Mouse (Mus musculus) cerebellum, adult 2 months (tissue): ENCODE results near the gene Gpx6. TPM values are rescaled to one million over a fixed set of nuclear protein-coding genes. Genes with fewer than 3 reads are reported as not detected.

ENCODE experiments used
- DNase-seq, 2 experiments: peaks; one replicate each; pipeline ENCODE4 v3.0.0; 2021
- H3K27ac ChIP-seq: fragments of 200-500 bp; 2 replicates; pipeline ENCODE4 v1.5.1; 2012; ENCODE audit warnings: low read length, control low read depth, inconsistent platforms; ENCODE audit not compliant: insufficient read depth
- H3K27me3 ChIP-seq: fragments of 200-500 bp; 2 replicates; pipeline ENCODE4 v1.6.1; 2012; ENCODE audit warnings: inconsistent platforms, mild to moderate bottlenecking, low read length, moderate library complexity; ENCODE audit not compliant: control insufficient read depth, insufficient read depth
- H3K4me1 ChIP-seq: fragments of 200-500 bp; 2 replicates; pipeline ENCODE4 v1.6.1; 2011; ENCODE audit warnings: low read length; ENCODE audit not compliant: control insufficient read depth, insufficient read depth
- H3K4me3 ChIP-seq: fragments of 200-500 bp; replicated peaks from 2 replicates; pipeline ENCODE3; 2011; ENCODE audit warnings: mild to moderate bottlenecking, low read depth, low read length, control low read depth; ENCODE audit not compliant: insufficient read depth
- CTCF ChIP-seq: fragments of 200-500 bp; IDR thresholded peaks from 2 replicates; pipeline ENCODE4 v1.5.1; 2011; ENCODE audit warnings: low read depth, mild to moderate bottlenecking, control low read depth, low read length, moderate library complexity, borderline replicate concordance; ENCODE audit not compliant: insufficient read depth
- POLR2A ChIP-seq: fragments of 200-500 bp; IDR thresholded peaks from 2 replicates; pipeline ENCODE4 v1.6.1; 2011; ENCODE audit warnings: low read length, control low read depth, borderline replicate concordance; ENCODE audit not compliant: insufficient read depth
- WGBS: fragments of 180-500 bp; shearing (Covaris S2); methylation state at CpG from one replicate; pipeline ENCODE4 v1.1.7; 2018; 5-methylcytosine and 5-hydroxymethylcytosine counted together
- polyA plus RNA-seq: library from polyadenylated mRNA; depleted of rRNA; stranded (reverse); fragments of >200 nt; gene quantifications from 2 replicates; pipeline ENCODE4 v1.2.3, GENCODE M21; 2012; rRNA removed

The Gpx6 gene
- polyA plus RNA-seq, result 0.25 and 0.33 TPM in 2 replicates

GRCm38 (mm10) chr13:21311926-21312325 is at the start of gene Gpx6:
Gpx6 (plus strand) TSS chr13:21312125.
- H3K27ac ChIP-seq, result no peak within 1 kb of the TSS
- H3K27me3 ChIP-seq, result no peaks in the 10 kb centered on the region
- H3K4me1 ChIP-seq, result no peaks in the 10 kb centered on the region
- no peak for DNase-seq
- WGBS, result 18% methylated on average over 3 of the region's 3 CpGs
- H3K4me3 ChIP-seq, result no peak within 1 kb of the TSS
- TF ChIP-seq CTCF (no peak), POLR2A (no peak)

- no peak for DNase-seq
- TF ChIP-seq CTCF (no peak), POLR2A (no peak)
- Histone ChIP-seq H3K4me3 (no peak overlapping the region), H3K27ac (no peak overlapping the region), H3K4me1 (no peaks in the 10 kb centered on the region), H3K27me3 (peaks cover 1% of the 10 kb centered on the region; the same call in 1 of the 2 replicates)
- 78% methylated on average over 4 of the region's 4 CpGs for WGBS
These were observed 49.0 kb upstream of the Gpx6 start for GRCm38 (mm10) chr13:21262787-21263461.

GRCm38 (mm10) chr13:21263910-21264309 is 48.0 kb upstream of the Gpx6 start:
- Histone ChIP-seq H3K27ac (no peak overlapping the region), H3K4me3 (peak overlapping the region; percentile 46), H3K27me3 (peaks cover 1% of the 10 kb centered on the region; the same call in 1 of the 2 replicates), H3K4me1 (no peaks in the 10 kb centered on the region)
- no peak for DNase-seq
- TF ChIP-seq POLR2A (no peak), CTCF (no peak)
- WGBS, result 17% methylated on average over 11 of the region's 11 CpGs

- Histone ChIP-seq H3K4me3 (peak overlapping the region; percentile 46), H3K27me3 (peaks cover 1% of the 10 kb centered on the region; the same call in 1 of the 2 replicates), H3K27ac (no peak overlapping the region), H3K4me1 (no peaks in the 10 kb centered on the region)
- no peak for TF ChIP-seq CTCF
- no peak for TF ChIP-seq POLR2A
- 11% methylated on average over 11 of the region's 11 CpGs for WGBS
- DNase-seq, result peak in 1 of 2 experiments; percentile 32
These were observed 47.6 kb upstream of the Gpx6 start for GRCm38 (mm10) chr13:21264366-21264765.

- no peak overlapping the region for H3K4me3 ChIP-seq
- no peak overlapping the region for H3K27ac ChIP-seq
- no peaks in the 10 kb centered on the region for H3K4me1 ChIP-seq
- no peak for DNase-seq
- WGBS, result 70% methylated on average over 2 of the region's 2 CpGs
- no peak for TF ChIP-seq POLR2A
- no peak for TF ChIP-seq CTCF
- peaks cover 1% of the 10 kb centered on the region; the same call in 1 of the 2 replicates for H3K27me3 ChIP-seq
These were observed 46.2 kb upstream of the Gpx6 start for GRCm38 (mm10) chr13:21265736-21266135.

GRCm38 (mm10) chr13:21267541-21267940 is 44.4 kb upstream of the Gpx6 start:
- no peak for DNase-seq
- Histone ChIP-seq H3K4me3 (no peak overlapping the region), H3K4me1 (no peaks in the 10 kb centered on the region), H3K27ac (no peak overlapping the region), H3K27me3 (peaks cover 1% of the 10 kb centered on the region; the same call in 1 of the 2 replicates)
- no peak for TF ChIP-seq CTCF
- no peak for TF ChIP-seq POLR2A
- 65% methylated on average over 4 of the region's 4 CpGs for WGBS

GRCm38 (mm10) chr13:21268262-21268661 is 43.7 kb upstream of the Gpx6 start:
- no peak for TF ChIP-seq POLR2A
- no peak for TF ChIP-seq CTCF
- H3K27me3 ChIP-seq, result peaks cover 1% of the 10 kb centered on the region; the same call in 1 of the 2 replicates
- WGBS, result 14% methylated on average over 1 of the region's 1 CpGs
- no peak overlapping the region for H3K27ac ChIP-seq
- no peak for DNase-seq
- no peaks in the 10 kb centered on the region for H3K4me1 ChIP-seq
- no peak overlapping the region for H3K4me3 ChIP-seq

- under 1% methylated on average over 29 of the region's 29 CpGs for WGBS
- TF ChIP-seq POLR2A (no peak), CTCF (peak; percentile 31; the same call in 1 of the 2 replicates)
- Histone ChIP-seq H3K4me1 (0 out of 2 replicates have a peak, but pooled peaks cover 3% of the 10 kb centered on the region), H3K4me3 (peak overlapping the region; percentile 74), H3K27ac (no peak overlapping the region), H3K27me3 (no peaks in the 10 kb centered on the region)
- DNase-seq, result peak; percentile 50 to 65
These were observed 36.7 kb upstream of the Gpx6 start for GRCm38 (mm10) chr13:21275021-21275814.
